Mouse (Mus musculus): ENCODE data around the gene Aqp8. TPM values are rescaled to one million over a fixed set of nuclear protein-coding genes. Genes with fewer than 3 reads are reported as not detected.

Aqp8 gene
- total and polyA plus RNA-seq, 3 experiments = 1.7 to 6.2 (median 5.2) TPM

DNA sequence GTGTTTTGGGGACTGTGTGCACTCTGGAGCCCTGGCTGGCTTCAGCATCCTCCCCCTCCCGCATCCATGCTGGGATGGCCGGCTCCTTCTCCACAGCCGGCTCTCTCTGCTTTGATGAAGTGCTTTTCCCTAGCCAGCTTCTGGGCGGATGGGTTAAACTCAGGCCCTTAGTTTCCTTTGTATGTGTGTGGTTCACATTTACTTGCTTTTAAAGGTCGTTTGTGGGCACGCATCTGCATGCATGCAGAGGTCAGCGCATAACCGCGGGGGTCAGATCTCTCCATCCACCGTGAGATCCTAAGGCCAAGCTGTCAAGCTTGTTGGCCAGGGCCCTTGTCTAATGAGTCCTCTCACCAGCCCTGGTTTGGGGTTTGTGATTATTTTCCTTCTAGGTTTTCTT lies 12.4 kb upstream of the Aqp8 start:
- H3K4me1 ChIP-seq (ENCODE audit: control insufficient read depth, insufficient read depth, low read length) = peaks cover 1% of the 10 kb centered on the region; the same call in 1 of the 2 replicates
- 75% methylated on average over 10 of the region's 10 CpGs for WGBS
- intact Hi-C loops (cut with DNase I) = no loop called here
- no peak for DNase-seq
- no peaks in the 10 kb centered on the region for H3K36me3 ChIP-seq (ENCODE audit: control insufficient read depth, insufficient read depth, low read length)
- no peaks in the 10 kb centered on the region for H3K79me2 ChIP-seq (replicated peaks; ENCODE audit: control insufficient read depth, insufficient read depth, low read length)
- no peak overlapping the region for H3K9ac ChIP-seq (ENCODE audit: low read depth, low read length)
- no peak overlapping the region for H3K4me3 ChIP-seq
- no peak overlapping the region for H3K27ac ChIP-seq
- TF ChIP-seq EP300 (IDR thresholded peaks at IDR 0.05; ENCODE audit: insufficient read depth, low read depth, low read length) = no peak
- TF ChIP-seq CTCF (IDR thresholded peaks at IDR 0.05) = no peak
- TF ChIP-seq POLR2A (IDR thresholded peaks at IDR 0.05; ENCODE audit: insufficient read depth, low read depth, low read length) = no peak
- no peaks in the 10 kb centered on the region for H3K27me3 ChIP-seq (ENCODE audit: control insufficient read depth, insufficient read depth, low read length)

DNA sequence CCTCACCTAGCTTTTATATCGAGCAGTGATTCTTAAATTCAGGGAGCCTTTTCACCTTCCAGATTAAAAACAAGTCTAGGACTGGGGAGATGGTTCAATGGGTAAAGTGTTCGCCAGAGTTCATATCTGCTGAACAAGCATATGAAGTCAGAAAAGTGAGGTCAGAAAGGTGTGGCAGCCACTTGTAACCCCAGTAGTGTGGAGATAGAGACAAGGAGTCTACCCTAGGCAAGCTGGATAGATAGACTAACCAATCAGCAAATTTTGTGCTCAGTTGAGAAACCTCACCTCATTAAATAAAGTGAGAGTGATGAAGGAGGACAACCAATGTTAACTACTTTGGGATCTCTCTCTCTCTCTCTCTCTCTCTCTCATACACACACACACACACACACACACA lies 11.6 kb upstream of the Aqp8 start:
- Histone ChIP-seq H3K4me1 (ENCODE audit: control insufficient read depth, insufficient read depth, low read length) (peaks cover 1% of the 10 kb centered on the region; the same call in 1 of the 2 replicates), H3K9ac (ENCODE audit: low read depth, low read length) (no peak overlapping the region), H3K4me3 (no peak overlapping the region), H3K79me2 (replicated peaks; ENCODE audit: control insufficient read depth, insufficient read depth, low read length) (no peaks in the 10 kb centered on the region), H3K36me3 (ENCODE audit: control insufficient read depth, insufficient read depth, low read length) (no peaks in the 10 kb centered on the region), H3K27ac (no peak overlapping the region), H3K27me3 (ENCODE audit: control insufficient read depth, insufficient read depth, low read length) (no peaks in the 10 kb centered on the region)
- 93% methylated on average over 2 of the region's 2 CpGs for WGBS
- no peak for DNase-seq
- intact Hi-C loops (cut with DNase I) = no loop called here
- TF ChIP-seq EP300 (IDR thresholded peaks at IDR 0.05; ENCODE audit: insufficient read depth, low read depth, low read length) (no peak), POLR2A (IDR thresholded peaks at IDR 0.05; ENCODE audit: insufficient read depth, low read depth, low read length) (no peak), CTCF (IDR thresholded peaks at IDR 0.05) (no peak)

DNA sequence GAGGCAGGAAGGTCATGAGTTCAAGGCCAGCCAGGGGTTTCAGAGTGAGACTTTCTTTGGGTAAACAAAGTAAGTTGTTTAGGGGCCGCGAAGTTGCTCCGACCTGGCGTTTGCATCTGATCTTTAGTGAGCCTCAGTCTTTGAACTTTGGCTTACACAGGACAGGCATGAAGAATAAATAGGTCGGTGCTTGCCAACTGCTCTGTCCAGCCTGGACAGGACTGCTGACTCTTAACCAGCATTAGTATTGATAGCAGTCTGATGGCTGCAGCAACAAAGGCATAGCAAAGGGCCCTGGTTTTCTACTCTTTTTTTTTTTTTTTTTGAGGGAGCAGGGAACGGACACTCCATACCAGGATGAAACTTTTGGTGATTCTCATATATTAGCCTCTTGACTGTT lies 9.5 kb upstream of the Aqp8 start:
- Histone ChIP-seq H3K9ac (ENCODE audit: low read depth, low read length) (no peak overlapping the region), H3K79me2 (replicated peaks; ENCODE audit: control insufficient read depth, insufficient read depth, low read length) (no peaks in the 10 kb centered on the region), H3K27me3 (ENCODE audit: control insufficient read depth, insufficient read depth, low read length) (no peaks in the 10 kb centered on the region), H3K36me3 (ENCODE audit: control insufficient read depth, insufficient read depth, low read length) (no peaks in the 10 kb centered on the region), H3K4me3 (no peak overlapping the region), H3K4me1 (ENCODE audit: control insufficient read depth, insufficient read depth, low read length) (peaks cover 1% of the 10 kb centered on the region; the same call in 1 of the 2 replicates), H3K27ac (peak overlapping the region; percentile 69)
- no peak for TF ChIP-seq CTCF (IDR thresholded peaks at IDR 0.05)
- TF ChIP-seq EP300 (IDR thresholded peaks at IDR 0.05; ENCODE audit: insufficient read depth, low read depth, low read length) = no peak
- no peak for TF ChIP-seq POLR2A (IDR thresholded peaks at IDR 0.05; ENCODE audit: insufficient read depth, low read depth, low read length)
- WGBS = 44% methylated on average over 6 of the region's 6 CpGs
- no peak for DNase-seq
- intact Hi-C loops (cut with DNase I) = no loop called here

- intact Hi-C loops (cut with DNase I) = no loop called here
- Histone ChIP-seq H3K4me3 (no peak overlapping the region), H3K9ac (ENCODE audit: low read depth, low read length) (no peak overlapping the region), H3K79me2 (replicated peaks; ENCODE audit: control insufficient read depth, insufficient read depth, low read length) (no peaks in the 10 kb centered on the region), H3K27me3 (ENCODE audit: control insufficient read depth, insufficient read depth, low read length) (no peaks in the 10 kb centered on the region), H3K27ac (peak overlapping the region; percentile 69), H3K36me3 (ENCODE audit: control insufficient read depth, insufficient read depth, low read length) (no peaks in the 10 kb centered on the region), H3K4me1 (ENCODE audit: control insufficient read depth, insufficient read depth, low read length) (peaks cover 1% of the 10 kb centered on the region; the same call in 1 of the 2 replicates)
- 56% methylated on average over 8 of the region's 8 CpGs for WGBS
- TF ChIP-seq POLR2A (IDR thresholded peaks at IDR 0.05; ENCODE audit: insufficient read depth, low read depth, low read length) = no peak
- no peak for TF ChIP-seq CTCF (IDR thresholded peaks at IDR 0.05)
- TF ChIP-seq EP300 (IDR thresholded peaks at IDR 0.05; ENCODE audit: insufficient read depth, low read depth, low read length) = no peak
- DNase-seq = peak in 1 of 2 experiments; percentile 21
Measured at GRCm38 (mm10) chr7:123453066-123453465, 9.0 kb upstream of the Aqp8 start.

- Histone ChIP-seq H3K27ac (no peak overlapping the region), H3K4me3 (no peak overlapping the region), H3K4me1 (ENCODE audit: control insufficient read depth, insufficient read depth, low read length) (peaks cover 1% of the 10 kb centered on the region; the same call in 1 of the 2 replicates), H3K36me3 (ENCODE audit: control insufficient read depth, insufficient read depth, low read length) (no peaks in the 10 kb centered on the region), H3K79me2 (replicated peaks; ENCODE audit: control insufficient read depth, insufficient read depth, low read length) (no peaks in the 10 kb centered on the region), H3K9ac (ENCODE audit: low read depth, low read length) (no peak overlapping the region), H3K27me3 (ENCODE audit: control insufficient read depth, insufficient read depth, low read length) (no peaks in the 10 kb centered on the region)
- no peak for TF ChIP-seq POLR2A (IDR thresholded peaks at IDR 0.05; ENCODE audit: insufficient read depth, low read depth, low read length)
- TF ChIP-seq CTCF (IDR thresholded peaks at IDR 0.05) = no peak
- no peak for TF ChIP-seq EP300 (IDR thresholded peaks at IDR 0.05; ENCODE audit: insufficient read depth, low read depth, low read length)
- DNase-seq = no peak
- WGBS = 82% methylated on average over 3 of the region's 3 CpGs
- intact Hi-C loops (cut with DNase I) = no loop called here
Measured at GRCm38 (mm10) chr7:123455088-123455487, 7.0 kb upstream of the Aqp8 start.

DNA sequence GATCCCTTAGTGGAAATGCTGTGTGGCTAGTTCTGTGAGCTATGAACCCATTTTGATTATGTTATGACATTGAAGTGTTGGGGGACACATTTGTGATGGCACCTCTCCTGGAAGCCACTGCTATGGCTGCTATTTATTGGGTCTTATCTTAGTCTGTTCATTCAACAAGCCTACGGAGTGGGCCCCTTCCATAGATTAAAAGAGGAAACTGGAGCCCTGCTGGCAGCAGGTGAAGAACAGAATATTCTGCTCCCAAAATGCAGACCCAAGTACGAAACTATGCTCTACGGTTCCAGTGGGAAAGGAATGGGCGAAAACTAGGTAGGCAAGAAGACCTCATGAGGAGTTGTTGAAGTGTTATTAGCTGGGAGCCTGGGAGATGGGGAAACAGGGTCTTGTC lies 3.8 kb upstream of the Aqp8 start:
- Histone ChIP-seq H3K4me3 (no peak overlapping the region), H3K27me3 (ENCODE audit: control insufficient read depth, insufficient read depth, low read length) (no peaks in the 10 kb centered on the region), H3K27ac (no peak overlapping the region), H3K36me3 (ENCODE audit: control insufficient read depth, insufficient read depth, low read length) (no peaks in the 10 kb centered on the region), H3K9ac (ENCODE audit: low read depth, low read length) (no peak overlapping the region), H3K79me2 (replicated peaks; ENCODE audit: control insufficient read depth, insufficient read depth, low read length) (no peaks in the 10 kb centered on the region), H3K4me1 (ENCODE audit: control insufficient read depth, insufficient read depth, low read length) (peaks cover 3% of the 10 kb centered on the region; the same call in 1 of the 2 replicates)
- WGBS = 77% methylated on average over 4 of the region's 4 CpGs
- DNase-seq = no peak
- no peak for TF ChIP-seq POLR2A (IDR thresholded peaks at IDR 0.05; ENCODE audit: insufficient read depth, low read depth, low read length)
- TF ChIP-seq EP300 (IDR thresholded peaks at IDR 0.05; ENCODE audit: insufficient read depth, low read depth, low read length) = no peak
- TF ChIP-seq CTCF (IDR thresholded peaks at IDR 0.05) = no peak
- intact Hi-C loops (cut with DNase I) = no loop called here

Data from heart, adult 2 months (tissue).